Mouse (Mus musculus) G1E (cell line): ENCODE results near the gene Cic. TPM values are rescaled to one million over a fixed set of nuclear protein-coding genes. Genes with fewer than 3 reads are reported as not detected.

Experiments
- ATAC-seq: 2 replicates; pipeline ENCODE4 v1.8.0; 2016; ENCODE audit warnings: mild to moderate bottlenecking; ENCODE audit not compliant: insufficient number of reproducible peaks, poor library complexity, low FRiP score, severe bottlenecking; ENCODE audit errors: extremely low read depth
- DNase-seq: peaks from one replicate; pipeline ENCODE4 v3.0.0; 2012; ENCODE audit warnings: low spot score
- H3K27me3 ChIP-seq: 2 replicates; pipeline ENCODE4 v1.6.1; 2012; ENCODE audit warnings: mild to moderate bottlenecking, low read length, inconsistent platforms; ENCODE audit not compliant: insufficient read depth
- H3K36me3 ChIP-seq: replicated peaks from 2 replicates; pipeline ENCODE3; 2012; ENCODE audit warnings: mild to moderate bottlenecking, inconsistent platforms
- H3K4me1 ChIP-seq: 2 replicates; pipeline ENCODE4 v1.6.1; 2012; ENCODE audit warnings: low read depth, low read length, inconsistent platforms, mixed read lengths; ENCODE audit not compliant: insufficient read depth
- H3K4me3 ChIP-seq: 2 replicates; pipeline ENCODE4 v1.5.1; 2012; ENCODE audit warnings: low read depth, mild to moderate bottlenecking, inconsistent platforms, low read length, moderate library complexity, mixed read lengths
- H3K9me3 ChIP-seq: replicated peaks from 2 replicates; pipeline ENCODE4 v1.6.1; 2012; ENCODE audit warnings: inconsistent platforms
- CTCF ChIP-seq: IDR thresholded peaks from 2 replicates; pipeline ENCODE4 v1.5.1; 2012; ENCODE audit warnings: low read depth, low read length, inconsistent platforms, mixed read lengths
- GATA1 ChIP-seq: IDR thresholded peaks from 2 replicates; pipeline ENCODE4 v1.6.1; 2012; ENCODE audit warnings: borderline replicate concordance, low read length, inconsistent platforms, mixed read lengths
- GATA2 ChIP-seq: IDR thresholded peaks from 2 replicates; pipeline ENCODE4 v1.6.1; 2012; ENCODE audit warnings: low read depth, low read length, inconsistent platforms, borderline replicate concordance
- POLR2AphosphoS5 ChIP-seq: IDR thresholded peaks from 2 replicates; pipeline ENCODE4 v1.6.1; 2012; ENCODE audit warnings: low read depth, low read length, inconsistent platforms; ENCODE audit not compliant: insufficient replicate concordance
- TAL1 ChIP-seq: conservative IDR thresholded peaks from 2 replicates; pipeline ENCODE4 v1.6.1; 2012; ENCODE audit warnings: low read depth, low read length, inconsistent platforms, mixed read lengths
- polyA plus RNA-seq: library from polyadenylated mRNA; stranded (reverse); fragments of >175 nt; gene quantifications from 2 replicates; pipeline ENCODE4 v1.2.3, GENCODE M21; 2012
- total RNA-seq, 2 experiments: library from RNA; stranded (forward) in 1 of 2; stranded (reverse) in 1 of 2; fragments of 200-1000 nt in 1 of 2; fragments of >200 nt in 1 of 2; fragmentation: Nextera tagmentation in 1 of 2; gene quantifications; 2 replicates each; pipeline ENCODE4 v1.2.3; 2014 to 2017

Cic gene
- total and polyA plus RNA-seq, 3 experiments, result 32.2 to 382 (median 160) TPM

- Histone ChIP-seq H3K4me3 (no peak overlapping the region), H3K4me1 (peaks cover 75% of the 10 kb centered on the region), H3K27me3 (no peaks in the 10 kb centered on the region), H3K9me3 (peaks cover 10% of the 10 kb centered on the region), H3K36me3 (peaks cover 83% of the 10 kb centered on the region)
- DNase-seq, result no peak
- ATAC-seq, result no peak
- TF ChIP-seq POLR2AphosphoS5 (no peak), TAL1 (no peak), GATA1 (no peak), GATA2 (no peak), CTCF (no peak)
These were observed 19.5 kb downstream of the Cic start for GRCm38 (mm10) chr7:25286989-25287388.

GRCm38 (mm10) chr7:25288011-25288410 lies 20.5 kb downstream of the Cic start:
- TF ChIP-seq POLR2AphosphoS5 (no peak), TAL1 (no peak), GATA2 (no peak), GATA1 (no peak), CTCF (no peak)
- H3K27me3 ChIP-seq, result no peaks in the 10 kb centered on the region
- peaks cover 94% of the 10 kb centered on the region for H3K36me3 ChIP-seq
- peaks cover 10% of the 10 kb centered on the region for H3K9me3 ChIP-seq
- DNase-seq (no peak), ATAC-seq (no peak)
- peaks cover 81% of the 10 kb centered on the region for H3K4me1 ChIP-seq
- no peak overlapping the region for H3K4me3 ChIP-seq

- no peak for TF ChIP-seq GATA2
- TF ChIP-seq TAL1, result no peak
- TF ChIP-seq CTCF, result no peak
- TF ChIP-seq GATA1, result no peak
- no peak for TF ChIP-seq POLR2AphosphoS5
- Histone ChIP-seq H3K36me3 (peaks cover 100% of the 10 kb centered on the region), H3K4me3 (peak overlapping the region; percentile 21; the same call in 1 of the 2 replicates), H3K9me3 (peaks cover 10% of the 10 kb centered on the region), H3K4me1 (peaks cover 73% of the 10 kb centered on the region), H3K27me3 (no peaks in the 10 kb centered on the region)
- no peak for ATAC-seq
- no peak for DNase-seq
These were observed 21.2 kb downstream of the Cic start for GRCm38 (mm10) chr7:25288721-25289120.

GRCm38 (mm10) chr7:25289925-25290324 lies 22.4 kb downstream of the Cic start:
- Histone ChIP-seq H3K36me3 (peaks cover 100% of the 10 kb centered on the region), H3K9me3 (peaks cover 10% of the 10 kb centered on the region), H3K4me3 (no peak overlapping the region), H3K27me3 (no peaks in the 10 kb centered on the region), H3K4me1 (peaks cover 67% of the 10 kb centered on the region)
- no peak for DNase-seq
- no peak; the same call in 1 of the 2 replicates for ATAC-seq
- TF ChIP-seq GATA1, result no peak
- no peak for TF ChIP-seq POLR2AphosphoS5
- TF ChIP-seq GATA2, result no peak
- no peak for TF ChIP-seq CTCF
- no peak for TF ChIP-seq TAL1

- H3K9me3 ChIP-seq, result peaks cover 10% of the 10 kb centered on the region
- TF ChIP-seq GATA2, result no peak
- no peak for TF ChIP-seq GATA1
- no peak for TF ChIP-seq POLR2AphosphoS5
- TF ChIP-seq CTCF, result no peak
- no peak for TF ChIP-seq TAL1
- H3K4me1 ChIP-seq, result peaks cover 67% of the 10 kb centered on the region
- H3K36me3 ChIP-seq, result peaks cover 100% of the 10 kb centered on the region
- no peaks in the 10 kb centered on the region for H3K27me3 ChIP-seq
- ATAC-seq (no peak), DNase-seq (no peak)
- H3K4me3 ChIP-seq, result no peak overlapping the region
These were observed 23.0 kb downstream of the Cic start for GRCm38 (mm10) chr7:25290463-25290862.

- TF ChIP-seq GATA2, result no peak
- no peak for TF ChIP-seq GATA1
- TF ChIP-seq CTCF, result no peak
- TF ChIP-seq POLR2AphosphoS5, result no peak
- TF ChIP-seq TAL1, result no peak
- no peak for ATAC-seq
- DNase-seq, result no peak
- Histone ChIP-seq H3K36me3 (peaks cover 100% of the 10 kb centered on the region), H3K27me3 (no peaks in the 10 kb centered on the region), H3K4me3 (no peak overlapping the region), H3K4me1 (peaks cover 64% of the 10 kb centered on the region), H3K9me3 (peaks cover 10% of the 10 kb centered on the region)
These were observed 23.4 kb downstream of the Cic start for GRCm38 (mm10) chr7:25290911-25291310.

GRCm38 (mm10) chr7:25292107-25292506 lies 24.6 kb downstream of the Cic start:
- H3K4me1 ChIP-seq, result peaks cover 66% of the 10 kb centered on the region
- H3K4me3 ChIP-seq, result no peak overlapping the region
- ATAC-seq (no peak), DNase-seq (no peak)
- H3K36me3 ChIP-seq, result peaks cover 95% of the 10 kb centered on the region
- H3K9me3 ChIP-seq, result peaks cover 10% of the 10 kb centered on the region
- H3K27me3 ChIP-seq, result no peaks in the 10 kb centered on the region
- TF ChIP-seq TAL1 (no peak), GATA1 (no peak), GATA2 (no peak), CTCF (no peak), POLR2AphosphoS5 (no peak)
